Mouse (Mus musculus) spleen, adult 12 weeks (tissue): Measurements from ENCODE around the gene Plxdc2.

Experiments
- DNase-seq: peaks from one replicate; pipeline ENCODE4 v3.0.0; 2022; ENCODE audit warnings: low spot score

Plxdc2 gene

GRCm38 (mm10) chr2:16356106-16356818, at the start of gene Plxdc2:
Plxdc2 (plus strand) TSS chr2:16356304.
- no peak for DNase-seq

GRCm38 (mm10) chr2:16310387-16310786, 45.7 kb upstream of the Plxdc2 start:
- no peak for DNase-seq

- no peak for DNase-seq
Observed at GRCm38 (mm10) chr2:16312400-16313070, 43.6 kb upstream of the Plxdc2 start.

GRCm38 (mm10) chr2:16335194-16335781, 20.8 kb upstream of the Plxdc2 start:
- no peak for DNase-seq

- DNase-seq: no peak
Observed at GRCm38 (mm10) chr2:16344564-16344963, 11.5 kb upstream of the Plxdc2 start.

- no peak for DNase-seq
Observed at GRCm38 (mm10) chr2:16351106-16351505, 5.0 kb upstream of the Plxdc2 start.

GRCm38 (mm10) chr2:16355611-16356105, 446 bp upstream of the Plxdc2 start:
- DNase-seq: no peak

- no peak for DNase-seq
Observed at GRCm38 (mm10) chr2:16356921-16357837, 1.1 kb downstream of the Plxdc2 start.

GRCm38 (mm10) chr2:16357946-16358345, 1.8 kb downstream of the Plxdc2 start:
- no peak for DNase-seq

GRCm38 (mm10) chr2:16359341-16359928, 3.3 kb downstream of the Plxdc2 start:
- no peak for DNase-seq

- no peak for DNase-seq
Observed at GRCm38 (mm10) chr2:16364749-16365148, 8.6 kb downstream of the Plxdc2 start.

- DNase-seq: no peak
Observed at GRCm38 (mm10) chr2:16365830-16366401, 9.8 kb downstream of the Plxdc2 start.

- DNase-seq: no peak
Observed at GRCm38 (mm10) chr2:16370419-16370818, 14.3 kb downstream of the Plxdc2 start.

- no peak for DNase-seq
Observed at GRCm38 (mm10) chr2:16374288-16374687, 18.2 kb downstream of the Plxdc2 start.

- DNase-seq: no peak
Observed at GRCm38 (mm10) chr2:16386206-16386605, 30.1 kb downstream of the Plxdc2 start.

- DNase-seq: no peak
Observed at GRCm38 (mm10) chr2:16386692-16387091, 30.6 kb downstream of the Plxdc2 start.

GRCm38 (mm10) chr2:16387787-16388186, 31.7 kb downstream of the Plxdc2 start:
- DNase-seq: no peak

- DNase-seq: no peak
Observed at GRCm38 (mm10) chr2:16397501-16397900, 41.4 kb downstream of the Plxdc2 start.

- no peak for DNase-seq
Observed at GRCm38 (mm10) chr2:16398006-16398405, 41.9 kb downstream of the Plxdc2 start.

GRCm38 (mm10) chr2:16398896-16399295, 42.8 kb downstream of the Plxdc2 start:
- DNase-seq: no peak

GRCm38 (mm10) chr2:16406508-16406907, 50.4 kb downstream of the Plxdc2 start:
- no peak for DNase-seq
